Mouse (Mus musculus): ENCODE data around the gene Gpx4. TPM values are rescaled to one million over a fixed set of nuclear protein-coding genes. Genes with fewer than 3 reads are reported as not detected.
A peak's percentile ranks its signal among the peaks of the same experiment; 100 is the strongest.

The Gpx4 gene
- polyA plus RNA-seq, 1 experiment from 2014 or later, result 670 TPM

GRCm38 (mm10) chr10:80086847-80087246, 39.9 kb downstream of the Gpx4 start:
- Histone ChIP-seq H3K36me3 (replicated peaks) (peaks cover 53% of the 10 kb centered on the region), H3K4me1 (peaks cover 4% of the 10 kb centered on the region; the same call in 1 of the 2 replicates), H3K27me3 (ENCODE audit: poor library complexity, severe bottlenecking) (no peaks in the 10 kb centered on the region), H3K27ac (no peak overlapping the region), H3K9me3 (no peaks in the 10 kb centered on the region), H3K4me3 (no peak overlapping the region; the same call in 1 of the 2 replicates)
- 70% methylated on average over 3 of the region's 3 CpGs for WGBS
- DNase-seq (ENCODE audit: extremely low spot score, low spot score), result no peak

DNA sequence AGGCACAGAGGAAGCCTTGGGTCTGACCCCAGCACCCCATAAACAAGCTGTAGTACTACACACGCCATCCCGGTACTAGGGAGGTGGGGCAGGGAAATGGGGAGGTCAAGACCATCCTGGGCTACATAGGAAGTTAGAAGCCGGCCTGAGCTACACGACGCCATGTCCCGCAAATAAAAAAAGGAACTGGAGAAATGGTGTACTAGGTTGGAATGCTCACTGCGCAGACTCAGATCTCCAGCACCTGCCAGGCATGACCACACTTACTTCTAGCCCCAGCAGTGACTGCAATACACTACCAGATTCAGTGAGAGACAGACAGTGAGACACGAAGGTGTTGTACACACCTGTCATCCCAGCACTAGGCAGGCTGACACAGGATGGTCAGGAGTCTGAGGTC, 40.5 kb downstream of the Gpx4 start:
- H3K4me1 ChIP-seq, result peaks cover 4% of the 10 kb centered on the region; the same call in 1 of the 2 replicates
- DNase-seq (ENCODE audit: extremely low spot score, low spot score), result no peak
- H3K27ac ChIP-seq, result no peak overlapping the region
- no peaks in the 10 kb centered on the region for H3K9me3 ChIP-seq
- WGBS, result 92% methylated on average over 8 of the region's 8 CpGs
- H3K36me3 ChIP-seq (replicated peaks), result peaks cover 48% of the 10 kb centered on the region
- no peaks in the 10 kb centered on the region for H3K27me3 ChIP-seq (ENCODE audit: poor library complexity, severe bottlenecking)
- no peak overlapping the region for H3K4me3 ChIP-seq

GRCm38 (mm10) chr10:80089146-80089545, 42.2 kb downstream of the Gpx4 start:
- Histone ChIP-seq H3K36me3 (replicated peaks) (peaks cover 31% of the 10 kb centered on the region), H3K27ac (0 out of 2 replicates have a peak overlapping the region, but pooled peaks have one; percentile 20), H3K27me3 (ENCODE audit: poor library complexity, severe bottlenecking) (no peaks in the 10 kb centered on the region), H3K9me3 (no peaks in the 10 kb centered on the region), H3K4me1 (peaks cover 11% of the 10 kb centered on the region; the same call in 1 of the 2 replicates), H3K4me3 (no peak overlapping the region)
- no peak for DNase-seq (ENCODE audit: extremely low spot score, low spot score)
- WGBS, result 65% methylated on average over 4 of the region's 4 CpGs

DNA sequence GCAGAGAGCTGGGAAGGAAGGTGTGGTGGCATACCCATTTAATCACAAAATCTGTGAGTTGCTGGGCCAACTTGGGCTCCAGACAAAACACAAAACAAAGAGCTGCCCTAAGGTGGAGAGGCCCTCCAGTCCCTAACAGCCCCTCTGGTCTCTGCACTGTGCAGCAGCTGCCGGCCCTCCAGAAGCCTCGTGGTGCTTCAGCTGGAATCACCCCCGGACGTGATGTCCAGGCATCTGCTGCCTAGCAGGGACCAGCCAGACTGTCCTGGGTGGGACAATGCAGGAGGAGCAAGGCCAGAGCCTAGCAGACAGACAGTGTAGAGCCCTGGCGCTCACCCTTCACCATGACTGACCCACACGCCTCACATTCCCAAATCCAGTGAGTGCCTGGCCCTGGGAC, 44.6 kb downstream of the Gpx4 start:
- no peak overlapping the region for H3K27ac ChIP-seq
- WGBS, result 93% methylated on average over 6 of the region's 6 CpGs
- H3K4me3 ChIP-seq, result no peak overlapping the region
- no peaks in the 10 kb centered on the region for H3K27me3 ChIP-seq (ENCODE audit: poor library complexity, severe bottlenecking)
- H3K36me3 ChIP-seq (replicated peaks), result peaks cover 14% of the 10 kb centered on the region
- H3K9me3 ChIP-seq, result no peaks in the 10 kb centered on the region
- H3K4me1 ChIP-seq, result peaks cover 22% of the 10 kb centered on the region
- no peak for DNase-seq (ENCODE audit: extremely low spot score, low spot score)

GRCm38 (mm10) chr10:80092690-80093089, 45.7 kb downstream of the Gpx4 start:
- DNase-seq (ENCODE audit: extremely low spot score, low spot score), result no peak
- 89% methylated on average over 5 of the region's 5 CpGs for WGBS
- Histone ChIP-seq H3K4me1 (peaks cover 33% of the 10 kb centered on the region), H3K27ac (no peak overlapping the region), H3K36me3 (replicated peaks) (peaks cover 14% of the 10 kb centered on the region), H3K4me3 (no peak overlapping the region), H3K9me3 (no peaks in the 10 kb centered on the region), H3K27me3 (ENCODE audit: poor library complexity, severe bottlenecking) (no peaks in the 10 kb centered on the region)

DNA sequence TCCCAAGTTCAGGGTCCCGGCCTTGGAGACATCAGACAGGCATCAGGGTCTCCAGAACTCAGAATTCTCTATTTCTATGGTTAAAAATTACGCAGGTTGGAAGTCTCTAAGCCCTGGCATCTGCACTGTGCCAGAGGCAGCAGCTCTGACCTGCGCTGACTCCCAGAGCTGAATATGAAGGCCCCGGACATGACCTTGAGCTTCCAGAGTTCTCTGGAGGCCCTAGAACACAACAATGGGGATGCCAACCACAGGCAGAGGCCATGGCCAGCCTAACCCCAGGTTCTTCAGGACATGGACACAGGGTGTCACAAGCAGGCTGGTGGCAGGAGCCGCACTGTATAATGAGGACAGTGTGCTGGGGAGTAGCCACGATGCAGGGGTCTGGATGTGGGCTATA, 47.1 kb downstream of the Gpx4 start:
- DNase-seq (ENCODE audit: extremely low spot score, low spot score), result no peak
- WGBS, result 89% methylated on average over 6 of the region's 6 CpGs
- no peaks in the 10 kb centered on the region for H3K27me3 ChIP-seq (ENCODE audit: poor library complexity, severe bottlenecking)

DNA sequence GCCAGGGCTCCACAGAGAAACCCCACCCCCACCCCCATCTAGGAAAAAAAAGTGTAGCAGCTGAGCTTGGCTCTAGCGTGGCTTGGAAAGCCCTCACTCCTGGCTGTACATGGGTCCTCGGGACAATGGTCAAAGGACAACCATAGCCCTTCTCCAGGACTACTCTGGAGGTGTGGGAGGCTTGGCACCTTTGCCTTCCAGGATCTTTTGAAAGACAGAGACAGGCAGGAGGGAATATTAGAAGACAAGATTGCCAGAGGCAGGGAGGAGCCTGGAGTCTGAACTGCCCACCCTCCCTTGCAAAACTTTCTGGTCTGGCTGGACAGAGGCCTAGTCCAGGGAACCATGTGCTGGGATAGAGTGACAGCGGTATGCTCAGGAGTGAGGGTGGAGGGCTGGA, 47.7 kb downstream of the Gpx4 start:
- no peak overlapping the region for H3K4me3 ChIP-seq
- peaks cover 14% of the 10 kb centered on the region for H3K36me3 ChIP-seq (replicated peaks)
- WGBS, result 81% methylated on average over 3 of the region's 3 CpGs
- no peak overlapping the region for H3K27ac ChIP-seq
- H3K27me3 ChIP-seq (ENCODE audit: poor library complexity, severe bottlenecking), result no peaks in the 10 kb centered on the region
- DNase-seq (ENCODE audit: extremely low spot score, low spot score), result no peak
- H3K4me1 ChIP-seq, result peaks cover 45% of the 10 kb centered on the region
- H3K9me3 ChIP-seq, result no peaks in the 10 kb centered on the region

More for the DNA sequence above, 47.1 kb downstream of the Gpx4 start:
- H3K27ac ChIP-seq, result no peak overlapping the region
- peaks cover 14% of the 10 kb centered on the region for H3K36me3 ChIP-seq (replicated peaks)
- H3K9me3 ChIP-seq, result no peaks in the 10 kb centered on the region
- no peak overlapping the region for H3K4me3 ChIP-seq
- peaks cover 45% of the 10 kb centered on the region for H3K4me1 ChIP-seq

- no peak for DNase-seq (ENCODE audit: extremely low spot score, low spot score)
- H3K27me3 ChIP-seq (ENCODE audit: poor library complexity, severe bottlenecking), result no peaks in the 10 kb centered on the region
- H3K4me1 ChIP-seq, result peaks cover 50% of the 10 kb centered on the region
- WGBS, result 88% methylated on average over 5 of the region's 5 CpGs
- H3K4me3 ChIP-seq, result no peak overlapping the region
- H3K36me3 ChIP-seq (replicated peaks), result peaks cover 11% of the 10 kb centered on the region
- no peaks in the 10 kb centered on the region for H3K9me3 ChIP-seq
- H3K27ac ChIP-seq, result no peak overlapping the region
Observed at GRCm38 (mm10) chr10:80095547-80095946, 48.6 kb downstream of the Gpx4 start.

GRCm38 (mm10) chr10:80097275-80097674, 50.3 kb downstream of the Gpx4 start:
- 20% methylated on average over 6 of the region's 7 CpGs for WGBS
- H3K4me3 ChIP-seq, result 0 out of 2 replicates have a peak overlapping the region, but pooled peaks have one; percentile 25
- no peaks in the 10 kb centered on the region for H3K9me3 ChIP-seq
- no peaks in the 10 kb centered on the region; the same call in 1 of the 2 replicates for H3K36me3 ChIP-seq (replicated peaks)
- peak overlapping the region; percentile 20 for H3K27ac ChIP-seq
- no peaks in the 10 kb centered on the region for H3K27me3 ChIP-seq (ENCODE audit: poor library complexity, severe bottlenecking)
- DNase-seq (ENCODE audit: extremely low spot score, low spot score), result no peak
- H3K4me1 ChIP-seq, result peaks cover 66% of the 10 kb centered on the region

DNA sequence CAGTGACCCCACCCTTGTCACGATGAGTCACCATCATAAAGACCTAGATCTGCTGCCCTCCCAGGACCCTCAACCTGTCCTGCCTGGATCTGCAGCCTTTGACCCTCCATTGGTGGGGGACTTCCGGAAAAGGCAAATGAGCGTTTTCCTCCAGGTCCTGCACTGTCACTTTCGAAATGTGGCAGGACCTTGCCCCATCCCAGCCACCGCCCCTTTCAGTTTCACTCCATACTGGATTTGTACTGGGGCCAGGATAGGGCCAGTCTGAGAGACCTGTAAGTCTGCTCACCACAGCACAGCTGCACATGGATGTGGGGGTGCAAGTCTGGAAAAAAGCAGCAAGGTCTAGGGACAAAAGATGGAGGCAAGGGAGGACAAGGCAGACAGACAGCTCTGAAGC, 51.7 kb downstream of the Gpx4 start:
- Histone ChIP-seq H3K4me1 (peaks cover 71% of the 10 kb centered on the region), H3K27me3 (ENCODE audit: poor library complexity, severe bottlenecking) (no peaks in the 10 kb centered on the region), H3K4me3 (no peak overlapping the region), H3K9me3 (no peaks in the 10 kb centered on the region), H3K36me3 (replicated peaks) (no peaks in the 10 kb centered on the region), H3K27ac (no peak overlapping the region)
- no peak for DNase-seq (ENCODE audit: extremely low spot score, low spot score)
- 89% methylated on average over 5 of the region's 5 CpGs for WGBS

DNA sequence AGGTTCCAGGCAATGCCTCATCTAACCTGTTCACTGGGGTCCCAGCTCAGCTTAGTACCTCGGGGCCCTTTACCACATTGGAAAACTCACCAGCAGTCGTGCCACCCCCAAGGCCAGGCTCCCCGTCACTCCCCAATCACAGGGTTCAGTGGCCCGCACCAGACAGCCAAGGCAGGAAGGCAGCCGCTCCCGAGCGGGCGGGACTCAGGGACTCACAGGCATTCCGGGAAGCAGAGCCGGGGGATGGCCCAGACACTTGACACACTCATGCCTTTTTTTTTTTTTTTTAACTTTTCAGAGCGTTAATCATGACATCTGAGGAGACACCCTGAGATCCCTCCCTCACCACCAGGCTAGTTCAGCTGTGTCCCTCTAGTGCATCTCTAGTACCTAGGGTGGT, 54.0 kb downstream of the Gpx4 start:
- DNase-seq (ENCODE audit: extremely low spot score, low spot score), result no peak
- H3K4me3 ChIP-seq, result peak overlapping the region; percentile 85; the same call in 1 of the 2 replicates

GRCm38 (mm10) chr10:80102216-80102915, 55.4 kb downstream of the Gpx4 start:
- WGBS, result 1% methylated on average over 59 of the region's 59 CpGs
- H3K27ac ChIP-seq, result peak overlapping the region; percentile 95
- no peaks in the 10 kb centered on the region for H3K9me3 ChIP-seq
- no peaks in the 10 kb centered on the region for H3K36me3 ChIP-seq (replicated peaks)
- peak overlapping the region; percentile 85 for H3K4me3 ChIP-seq
- no peaks in the 10 kb centered on the region for H3K27me3 ChIP-seq (ENCODE audit: poor library complexity, severe bottlenecking)
- peak; percentile 87 for DNase-seq (ENCODE audit: extremely low spot score, low spot score)
- H3K4me1 ChIP-seq, result peaks cover 49% of the 10 kb centered on the region

More for the DNA sequence above, 54.0 kb downstream of the Gpx4 start:
- Histone ChIP-seq H3K27me3 (ENCODE audit: poor library complexity, severe bottlenecking) (no peaks in the 10 kb centered on the region), H3K4me1 (peaks cover 63% of the 10 kb centered on the region), H3K9me3 (no peaks in the 10 kb centered on the region), H3K27ac (no peak overlapping the region), H3K36me3 (replicated peaks) (no peaks in the 10 kb centered on the region)
- 74% methylated on average over 11 of the region's 11 CpGs for WGBS

DNA sequence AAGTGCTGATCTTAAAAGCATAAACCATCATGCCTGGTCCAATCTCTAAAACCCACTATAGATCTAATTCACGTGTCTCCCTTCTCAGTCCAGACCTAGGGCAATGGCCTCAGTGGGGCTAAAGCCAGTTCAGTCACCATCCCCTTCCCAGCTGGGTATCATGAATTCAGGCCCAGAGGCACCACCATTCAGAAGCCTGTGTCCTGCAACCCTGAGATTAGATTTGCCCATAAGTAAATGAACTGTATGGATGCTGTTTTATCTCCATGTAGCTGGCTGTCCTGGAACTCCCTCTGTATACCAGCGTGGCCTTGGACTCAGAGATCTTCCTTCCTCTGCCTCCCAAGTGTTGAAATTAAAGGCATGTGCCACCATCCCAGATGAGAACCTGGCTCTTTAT, 56.1 kb downstream of the Gpx4 start:
- 78% methylated on average over 2 of the region's 2 CpGs for WGBS
- H3K27me3 ChIP-seq (ENCODE audit: poor library complexity, severe bottlenecking), result no peaks in the 10 kb centered on the region
- DNase-seq (ENCODE audit: extremely low spot score, low spot score), result no peak
- peak overlapping the region; percentile 95 for H3K27ac ChIP-seq
- H3K36me3 ChIP-seq (replicated peaks), result no peaks in the 10 kb centered on the region
- no peaks in the 10 kb centered on the region for H3K9me3 ChIP-seq
- peaks cover 42% of the 10 kb centered on the region for H3K4me1 ChIP-seq
- peak overlapping the region; percentile 85 for H3K4me3 ChIP-seq
